Mouse (Mus musculus) left cerebral cortex, adult 9 months (tissue): ENCODE measurements at regions not wholly inside any gene's neighbourhood (a gene's known extent, or its start where the extent isn't known, plus 50 kb on each side); places are given as distances from the start of the nearest gene placed in this dataset.

Experiments used
- DNase-seq, 2 experiments: peaks; one replicate each; pipeline ENCODE4 v3.0.0; 2022; ENCODE audit warnings: low spot score in 2 of 2

DNA sequence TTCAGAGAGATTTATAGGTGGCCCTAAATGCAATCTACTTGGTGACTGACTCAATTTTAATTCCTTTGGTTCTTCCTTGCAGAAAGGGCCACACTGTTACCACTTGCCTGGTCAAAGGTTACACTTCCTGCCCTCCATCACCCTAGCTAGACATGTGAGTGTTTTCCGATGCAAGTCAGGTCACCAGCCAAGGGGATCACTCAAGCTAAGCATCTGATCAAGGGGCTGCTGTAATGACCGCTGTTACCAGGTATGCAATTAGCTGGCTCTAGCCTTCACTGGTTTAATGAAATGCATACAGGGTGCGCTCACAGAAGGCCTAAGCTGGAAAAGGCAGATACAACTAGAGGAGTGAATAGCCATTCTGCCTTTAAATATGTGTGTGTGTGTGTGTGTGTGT is 105.1 kb downstream of the Mtx2 start:
- no peak for DNase-seq

- DNase-seq = no peak
Measured at GRCm38 (mm10) chr2:74933190-74933589, 107.6 kb downstream of the Mtx2 start.

- DNase-seq = no peak
Measured at GRCm38 (mm10) chr2:74933771-74934170, 108.2 kb downstream of the Mtx2 start.

GRCm38 (mm10) chr2:74938711-74939110 is 113.1 kb downstream of the Mtx2 start:
- DNase-seq = no peak

GRCm38 (mm10) chr2:74941966-74942365 is 116.4 kb downstream of the Mtx2 start:
- DNase-seq = no peak

DNA sequence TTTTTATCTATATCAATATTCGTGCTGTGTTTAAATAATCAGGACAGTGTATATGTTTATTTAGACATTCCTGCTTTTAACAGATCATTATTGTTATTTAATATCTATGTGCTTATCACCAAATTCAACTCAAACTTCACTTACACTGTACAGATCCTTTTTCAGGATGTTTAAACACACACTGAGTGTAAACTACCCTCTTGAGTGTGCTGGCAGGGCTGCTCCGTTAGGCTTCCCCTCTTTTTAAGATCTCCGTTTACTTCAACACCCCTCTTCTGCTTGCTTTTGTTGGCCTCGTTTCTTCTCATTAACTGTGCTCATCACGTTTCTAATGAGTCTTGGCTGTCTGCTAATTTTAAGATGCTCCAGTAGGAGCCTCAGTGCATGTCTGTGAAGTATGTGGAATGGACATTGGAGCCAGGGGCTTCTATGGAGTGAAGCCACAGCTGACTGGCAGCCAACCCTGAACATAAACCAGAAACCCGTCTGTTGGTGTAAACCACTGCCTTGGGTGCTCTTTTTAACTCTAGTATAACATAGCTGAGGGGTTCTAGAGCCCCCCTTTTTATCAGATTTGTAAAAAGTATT is 117.1 kb downstream of the Mtx2 start:
- no peak for DNase-seq

GRCm38 (mm10) chr2:74945185-74945749 is 119.7 kb downstream of the Mtx2 start:
- no peak for DNase-seq

DNA sequence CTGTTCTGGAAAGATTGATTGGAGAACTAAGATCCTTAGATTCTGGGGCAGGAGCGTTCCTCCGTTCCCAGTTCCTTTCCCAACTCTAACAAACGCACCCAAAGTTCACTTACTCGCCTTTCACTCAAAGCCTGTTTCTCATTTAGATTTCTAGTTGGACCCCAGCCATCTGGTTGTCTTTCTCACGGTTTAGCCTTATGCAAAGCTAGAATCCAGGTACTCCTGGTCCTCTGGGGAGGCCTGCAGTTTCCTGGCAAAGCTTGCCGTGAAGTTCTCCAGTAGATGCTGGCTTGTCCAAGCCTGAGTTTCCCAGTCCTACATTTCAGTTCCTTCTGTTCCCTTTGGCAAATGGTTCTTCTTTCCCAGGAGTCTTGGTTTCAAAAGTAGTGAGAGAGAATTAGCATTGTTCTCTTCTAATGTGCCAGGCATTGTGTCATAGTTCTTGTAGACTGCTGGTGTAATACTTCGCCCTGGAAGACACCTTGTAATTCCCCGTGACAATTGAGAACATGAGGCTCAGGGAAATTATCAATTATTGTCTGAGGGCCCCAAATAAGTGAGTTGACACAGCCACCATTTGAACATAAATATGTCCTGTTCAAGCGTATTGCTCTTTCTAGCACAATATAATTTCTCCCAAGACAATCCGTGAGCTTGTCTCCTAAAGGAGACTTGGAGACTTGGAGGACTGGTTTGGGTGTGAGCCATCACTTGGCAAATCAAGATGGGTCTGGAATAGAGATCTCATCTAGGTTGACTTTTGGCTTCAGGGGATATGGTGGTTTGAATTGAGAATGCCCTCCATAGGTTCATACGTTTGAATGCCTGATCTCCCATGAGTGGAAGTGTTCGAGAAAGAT is 126.0 kb downstream of the Mtx2 start:
- DNase-seq = no peak

DNA sequence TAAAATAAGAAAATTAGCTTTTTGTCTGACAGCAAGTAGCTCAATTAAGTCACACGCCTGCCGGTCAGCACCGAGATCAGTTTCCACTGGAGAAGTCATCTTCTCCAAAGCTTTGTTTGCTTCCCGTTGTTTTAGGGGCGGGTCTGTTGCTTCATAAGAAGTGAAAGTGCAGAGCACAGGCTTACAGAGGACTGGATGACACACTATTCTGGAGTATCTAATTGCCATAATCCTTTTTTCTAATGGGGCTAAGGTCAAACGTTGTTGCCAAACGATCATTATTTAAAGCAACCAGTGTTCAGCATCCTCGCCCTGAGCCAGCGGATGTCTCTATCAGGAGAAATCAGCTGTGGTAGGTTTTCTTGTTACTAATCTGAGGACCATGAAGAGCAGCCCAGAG is 128.5 kb downstream of the Mtx2 start:
- DNase-seq = no peak

DNA sequence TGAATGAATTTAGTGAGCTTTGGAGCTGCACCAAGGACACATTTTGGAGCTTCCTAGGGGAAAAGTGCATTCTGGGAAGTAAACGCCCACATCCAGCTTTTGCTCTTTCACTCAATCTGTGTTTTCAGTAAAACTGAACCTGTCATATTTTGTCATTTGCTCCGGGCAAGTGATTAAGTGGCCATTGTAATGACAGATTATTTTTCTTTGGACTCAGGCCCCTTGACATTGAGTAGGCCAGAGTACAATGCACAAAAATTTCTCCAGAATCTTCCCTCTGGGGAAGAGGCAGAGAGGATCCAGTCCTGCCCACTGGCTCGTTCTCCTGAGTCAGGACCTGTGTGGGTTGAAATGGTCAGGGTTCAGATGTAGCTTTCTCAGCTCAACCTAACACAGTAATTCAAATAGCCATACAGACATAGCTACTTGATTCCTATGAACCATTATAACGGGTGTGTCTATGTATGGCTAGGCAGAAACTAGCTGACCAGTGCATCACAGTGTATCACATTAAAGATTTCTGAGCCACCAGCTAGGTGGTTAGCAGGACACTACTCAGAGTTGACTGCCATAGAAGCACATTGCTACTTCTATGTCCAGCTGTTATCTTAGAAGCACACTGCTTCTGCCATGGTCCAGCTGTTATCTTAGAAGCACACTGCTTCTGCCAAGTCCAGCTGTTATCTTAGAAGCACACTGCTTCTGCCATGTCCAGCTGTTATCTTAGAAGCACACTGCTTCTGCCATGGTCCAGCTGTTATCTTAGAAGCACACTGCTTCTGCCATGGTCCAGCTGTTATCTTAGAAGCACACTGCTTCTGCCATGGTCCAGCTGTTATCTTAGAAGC is 129.9 kb downstream of the Mtx2 start:
- no peak for DNase-seq

DNA sequence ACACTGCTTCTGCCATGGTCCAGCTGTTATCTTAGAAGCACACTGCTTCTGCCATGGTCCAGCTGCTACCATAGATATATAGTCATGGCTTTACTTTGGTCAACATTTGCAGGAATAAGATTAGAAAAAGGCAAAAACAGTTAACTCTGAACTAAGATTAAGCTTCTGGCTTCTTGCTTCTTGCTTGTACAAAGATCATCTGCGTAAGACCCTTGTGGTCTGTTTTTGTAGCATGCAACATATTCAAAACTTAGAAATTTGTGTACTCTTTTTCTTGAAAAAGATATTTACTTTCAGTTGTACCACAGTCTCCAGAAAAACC is 130.5 kb downstream of the Mtx2 start:
- DNase-seq = no peak

GRCm38 (mm10) chr2:74956556-74956955 is 131.0 kb downstream of the Mtx2 start:
- DNase-seq = no peak

DNA sequence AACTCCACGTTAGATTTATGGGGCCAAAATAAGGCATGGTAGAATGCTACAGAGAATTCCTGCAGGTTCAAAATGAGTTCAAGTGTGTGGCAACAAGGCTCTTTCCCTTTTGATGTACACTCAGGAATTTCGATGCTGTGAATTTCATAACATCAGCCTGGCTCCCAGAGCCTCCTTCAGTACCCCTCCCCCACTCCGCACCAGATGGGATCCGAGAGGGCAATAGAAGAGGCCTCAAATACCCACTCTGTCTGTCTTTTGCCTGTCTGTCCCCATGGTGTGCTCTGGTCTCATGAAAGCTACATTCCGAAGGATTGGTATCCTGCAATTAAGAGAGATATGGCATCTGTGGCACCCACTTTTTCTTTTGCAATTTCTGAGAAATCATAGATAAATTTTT is 134.3 kb downstream of the Mtx2 start:
- DNase-seq = no peak

DNA sequence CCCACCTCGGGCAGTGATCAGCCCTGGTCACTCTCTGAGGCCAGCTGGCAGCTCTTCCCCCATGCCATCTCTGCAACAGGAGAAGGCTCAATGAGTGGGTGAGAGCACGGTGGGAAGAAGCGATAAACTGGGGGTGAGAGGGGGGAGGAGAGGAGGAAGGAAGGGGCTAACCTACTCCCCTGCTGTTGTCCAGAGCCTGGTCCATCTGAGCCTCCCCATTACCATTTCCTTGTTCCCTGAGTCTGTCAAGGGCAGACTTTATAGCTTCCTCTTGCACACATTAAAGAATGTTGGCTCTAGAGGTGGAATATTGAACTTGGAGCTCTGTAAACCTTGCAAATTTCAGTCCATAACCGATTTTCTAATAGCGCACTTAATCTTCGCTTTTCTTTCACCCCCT is 136.8 kb downstream of the Mtx2 start:
- DNase-seq = no peak

DNA sequence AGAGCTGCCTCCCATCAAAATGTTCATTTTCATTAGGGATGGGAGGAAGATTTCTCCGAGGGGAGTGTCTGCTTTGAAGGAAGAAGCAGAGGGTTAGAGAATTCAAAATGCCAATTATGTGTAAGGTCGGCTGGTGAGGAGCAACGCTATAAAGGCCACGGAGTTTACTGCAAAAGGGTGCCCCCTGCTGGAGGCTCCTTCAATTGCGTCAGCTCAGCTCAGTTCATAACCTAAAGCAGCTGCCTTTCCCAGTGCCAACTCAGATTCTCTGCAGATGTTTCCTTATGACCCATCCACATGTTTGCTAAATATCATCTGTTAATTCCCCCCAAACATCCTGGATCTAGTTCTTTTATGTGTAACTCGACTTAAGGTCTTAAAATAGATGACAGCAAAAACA is 138.8 kb downstream of the Mtx2 start:
- DNase-seq = peak in 1 of 2 experiments; percentile 83

GRCm38 (mm10) chr2:74964980-74965379 is 139.4 kb downstream of the Mtx2 start:
- DNase-seq = no peak

- peak in 1 of 2 experiments; percentile 5 for DNase-seq
Measured at GRCm38 (mm10) chr2:74965384-74966060, 139.9 kb downstream of the Mtx2 start.

GRCm38 (mm10) chr2:74970611-74971265 is 145.1 kb downstream of the Mtx2 start:
- DNase-seq = no peak

DNA sequence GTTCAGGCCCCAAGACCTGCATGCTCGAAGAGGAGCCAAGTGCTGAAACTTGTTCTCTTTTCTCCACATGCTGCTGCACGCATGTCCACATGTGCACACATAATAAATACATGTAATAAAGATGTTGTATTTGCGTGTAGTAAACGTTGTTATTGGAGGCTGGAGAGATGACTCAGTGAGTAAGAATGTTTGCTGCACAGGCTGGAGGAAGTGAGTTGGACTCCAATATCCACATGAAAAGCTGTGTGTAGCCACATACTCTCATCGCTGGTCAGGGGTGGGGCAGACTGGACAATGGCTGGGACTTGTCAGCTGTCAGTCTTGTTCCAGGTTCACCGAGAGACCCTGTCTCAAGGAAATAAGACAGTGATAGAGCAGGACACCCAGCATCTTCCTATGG is 147.8 kb downstream of the Mtx2 start:
- no peak for DNase-seq

DNA sequence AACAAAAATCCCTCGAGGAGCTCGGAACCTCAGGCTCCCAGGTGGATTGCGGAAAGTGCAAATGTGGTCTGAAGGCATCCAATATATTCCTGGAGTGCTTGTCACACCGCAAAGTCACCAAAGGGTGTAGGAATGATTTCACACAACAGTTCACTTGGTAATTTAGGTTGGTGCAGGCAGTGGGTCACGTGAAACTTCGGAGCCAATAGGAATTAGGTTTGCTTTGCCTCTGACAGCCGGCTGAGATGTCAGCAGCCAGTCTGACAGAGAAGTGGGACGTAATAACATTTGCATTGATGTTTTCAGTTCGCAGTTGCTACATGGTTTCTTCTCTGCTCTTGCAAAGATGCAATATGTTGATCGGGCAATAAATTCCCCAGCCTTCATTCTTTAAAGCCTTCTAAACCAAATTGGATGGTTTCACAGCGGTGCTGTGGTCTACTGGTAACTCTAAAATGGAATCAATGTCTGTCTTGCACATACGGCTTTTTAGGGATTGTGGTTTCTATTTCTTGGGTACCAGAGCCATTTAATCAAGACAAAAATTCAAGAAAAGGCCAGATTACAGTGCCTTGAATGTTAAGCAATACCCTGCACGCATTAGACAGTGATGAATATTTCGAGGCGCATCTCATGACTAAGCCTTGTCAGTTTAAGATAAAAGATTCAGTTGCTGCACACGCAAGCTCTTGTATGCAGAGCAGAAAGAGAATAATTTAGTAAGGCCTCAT is 149.2 kb downstream of the Mtx2 start:
- no peak for DNase-seq

DNA sequence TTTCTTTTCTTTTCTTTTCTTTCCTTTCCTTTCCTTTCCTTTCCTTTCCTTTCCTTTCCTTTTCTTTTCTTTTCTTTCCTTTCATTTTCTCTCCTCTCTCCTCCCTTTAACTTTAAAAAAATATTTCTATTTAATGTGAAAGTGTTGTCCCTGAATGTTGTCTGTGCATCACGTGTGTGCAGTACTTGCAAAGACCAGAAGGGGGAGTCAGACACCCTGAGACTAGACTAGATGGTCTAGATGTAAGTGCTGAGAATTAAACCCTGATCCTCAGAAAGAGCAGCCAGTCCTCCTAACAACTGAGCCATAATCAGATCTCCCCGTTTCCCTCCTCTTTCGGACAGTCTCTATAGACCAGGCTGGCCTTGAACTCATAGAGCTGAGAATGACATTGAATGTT is 151.7 kb downstream of the Mtx2 start:
- DNase-seq = no peak
